In genomic region chr9:40617036-40617675, GRCm38 (mm10) we compare ENCODE assay signal across 10 mouse cellular contexts. TPM values are rescaled to one million over a fixed set of nuclear protein-coding genes. Genes with fewer than 3 reads are reported as not detected.
DNase-seq lines count a peak whose midpoint lies in the region; ATAC-seq and TF ChIP-seq lines count a peak whose summit lies in the region.
"Had no signal": no experiment of that assay in that cellular context is flagged by ENCODE, and none has a peak within 500 bp of the region (broad histone marks: within the 10 kb centered on the region; RNA-seq: fewer than 3 reads in every experiment).

No protein-coding gene starts in this region.

- peak overlapping the region; percentile 35 for H3K9ac ChIP-seq in lung, embryonic 14.5 days
- no peak overlapping the region for H3K9ac ChIP-seq in limb, embryonic 15.5 days
- H3K9ac ChIP-seq in stomach, embryonic 14.5 days (replicated peaks; ENCODE audit: low read depth, low read length): no peak overlapping the region

- H3K36me3 ChIP-seq in lung, embryonic 14.5 days (ENCODE audit: insufficient read depth): no peaks in the 10 kb centered on the region
- no peaks in the 10 kb centered on the region for H3K36me3 ChIP-seq in forebrain, embryonic 10.5 days (replicated peaks)
- no peaks in the 10 kb centered on the region for H3K36me3 ChIP-seq in limb, embryonic 15.5 days
- no peaks in the 10 kb centered on the region for H3K36me3 ChIP-seq in stomach, embryonic 14.5 days (ENCODE audit: control insufficient read depth, insufficient read depth, low read length)

- H3K27me3 ChIP-seq in lung, embryonic 14.5 days (ENCODE audit: insufficient read depth, low read length): no peaks in the 10 kb centered on the region
- H3K27me3 ChIP-seq in forebrain, embryonic 10.5 days (ENCODE audit: poor library complexity, severe bottlenecking): peaks cover 28% of the 10 kb centered on the region
- peaks cover 15% of the 10 kb centered on the region; the same call in 1 of the 2 replicates for H3K27me3 ChIP-seq in limb, embryonic 15.5 days
- no peaks in the 10 kb centered on the region for H3K27me3 ChIP-seq in stomach, embryonic 14.5 days (ENCODE audit: control insufficient read depth, insufficient read depth, low read length)

- peak; percentile 39 for DNase-seq in lung, embryonic 14.5 days
- DNase-seq in lung, adult 18-20 months: no peak
- peak; percentile 63 for DNase-seq in forebrain, embryonic 10.5 days (ENCODE audit: extremely low spot score, low spot score)
- no peak for DNase-seq in cerebellum, adult 11-12 months
- no peak for DNase-seq in layer of hippocampus, adult 8-10 months (ENCODE audit: low spot score in 2 of 2)
- DNase-seq in cerebellum, postnatal 14 days: no peak

- H3K4me3 ChIP-seq in lung, embryonic 14.5 days (ENCODE audit: low read depth, low read length): peak overlapping the region; percentile 23
- peak overlapping the region; percentile 46 for H3K4me3 ChIP-seq in forebrain, embryonic 10.5 days
- H3K4me3 ChIP-seq in limb, embryonic 15.5 days: peak overlapping the region; percentile 29
- peak overlapping the region; percentile 18 for H3K4me3 ChIP-seq in stomach, embryonic 14.5 days (ENCODE audit: low read depth, low read length)

- 0 out of 2 replicates have a peak overlapping the region, but pooled peaks have one; percentile 15 for H3K27ac ChIP-seq in lung, embryonic 14.5 days (ENCODE audit: low read depth)
- H3K27ac ChIP-seq in forebrain, embryonic 10.5 days: peak overlapping the region; percentile 89
- 0 out of 2 replicates have a peak overlapping the region, but pooled peaks have one; percentile 3 for H3K27ac ChIP-seq in limb, embryonic 15.5 days
- H3K27ac ChIP-seq in stomach, embryonic 14.5 days (ENCODE audit: low read length): no peak overlapping the region

- WGBS in lung, embryonic 14.5 days: 2% methylated on average over 20 of the region's 20 CpGs
- WGBS in forebrain, embryonic 10.5 days: 3% methylated on average over 20 of the region's 20 CpGs
- WGBS in limb, embryonic 15.5 days: 3% methylated on average over 20 of the region's 20 CpGs
- 2% methylated on average over 20 of the region's 20 CpGs for WGBS in stomach, embryonic 14.5 days

- H3K4me1 ChIP-seq in lung, embryonic 14.5 days (ENCODE audit: insufficient read depth): peaks cover 9% of the 10 kb centered on the region; the same call in 1 of the 2 replicates
- H3K4me1 ChIP-seq in forebrain, embryonic 10.5 days: peaks cover 43% of the 10 kb centered on the region
- H3K4me1 ChIP-seq in limb, embryonic 15.5 days: peaks cover 17% of the 10 kb centered on the region
- peaks cover 6% of the 10 kb centered on the region; the same call in 1 of the 2 replicates for H3K4me1 ChIP-seq in stomach, embryonic 14.5 days (ENCODE audit: control insufficient read depth, insufficient read depth, low read length)

- TF ChIP-seq CTCF in lung, embryonic 14.5 days (IDR thresholded peaks at IDR 0.05; ENCODE audit: low read depth): no peak

- peak; percentile 57 for ATAC-seq in lung, embryonic 14.5 days (ENCODE audit: insufficient read depth)
- no peak for ATAC-seq in limb, embryonic 15.5 days (ENCODE audit: insufficient number of reproducible peaks, low FRiP score, low TSS enrichment, low read depth)
- peak; percentile 40; the same call in 1 of the 2 replicates for ATAC-seq in stomach, embryonic 14.5 days (ENCODE audit: insufficient number of reproducible peaks, insufficient read depth, low FRiP score, low read depth)

- no peaks in the 10 kb centered on the region for H3K9me3 ChIP-seq in lung, embryonic 14.5 days (ENCODE audit: low read depth, low read length)
- H3K9me3 ChIP-seq in forebrain, embryonic 10.5 days: peaks cover under 1% of the 10 kb centered on the region; the same call in 1 of the 2 replicates
- H3K9me3 ChIP-seq in limb, embryonic 15.5 days: no peaks in the 10 kb centered on the region
- H3K9me3 ChIP-seq in stomach, embryonic 14.5 days (ENCODE audit: control insufficient read depth, low read depth, low read length): no peaks in the 10 kb centered on the region

- H3K4me2 ChIP-seq in lung, embryonic 14.5 days: peak overlapping the region; percentile 62
- H3K4me2 ChIP-seq in limb, embryonic 15.5 days: peak overlapping the region; percentile 50
- peak overlapping the region; percentile 41 for H3K4me2 ChIP-seq in stomach, embryonic 14.5 days (replicated peaks; ENCODE audit: low read depth, low read length)

RNA-seq across cellular contexts. Expression of gene Gm21915, which starts 53.3 kb away (rescaled TPM):
- not detected in 2 replicates for polyA plus RNA-seq in lung, embryonic 14.5 days (2014; fragmentation: Nextera tagmentation; extraction: Ambion mirVana)
- not detected in 2 replicates for polyA plus RNA-seq in forebrain, embryonic 10.5 days (2016; fragmentation: Nextera tagmentation; extraction: Ambion mirVana)
- polyA plus RNA-seq in limb, embryonic 15.5 days (2015; fragmentation: Nextera tagmentation; extraction: Ambion mirVana): not detected in 2 replicates
- polyA plus RNA-seq in stomach, embryonic 14.5 days (2014; fragmentation: Nextera tagmentation; extraction: Ambion mirVana): not detected in 2 replicates
- not detected for total RNA-seq in layer of hippocampus, adult 8-10 months (2022)
- total RNA-seq: layer of hippocampus, adult 18-20 months had no signal
- polyA plus RNA-seq: testis, adult 2 months had no signal

Comparison
In these comparisons a context has a peak if more than half of its experiments do, and no peak if none do; other contexts are left out.
1. DNase-seq: peak in lung, embryonic 14.5 days (single experiment) and forebrain, embryonic 10.5 days (single experiment); none in lung, adult 18-20 months (0 of 2), cerebellum, adult 11-12 months (single experiment), layer of hippocampus, adult 8-10 months (0 of 2) and cerebellum, postnatal 14 days (0 of 2).
2. Peak in every context shown above with its lines, with median percentiles within 50 percentile points of each other: H3K4me2 ChIP-seq and H3K4me3 ChIP-seq.